Mouse (Mus musculus) megakaryocyte, embryonic 14.5 days (primary cell): ENCODE measurements around the gene Ppp4r2.

Experiments
- FLI1 ChIP-seq: IDR thresholded peaks from 2 replicates; pipeline ENCODE4 v1.6.1; 2012; ENCODE audit warnings: low read length, inconsistent platforms, mixed read lengths
- GATA1 ChIP-seq: IDR thresholded peaks from 3 replicates; pipeline ENCODE4 v1.6.1; 2012; ENCODE audit warnings: mixed read lengths, low read length, inconsistent platforms, borderline replicate concordance

DNA sequence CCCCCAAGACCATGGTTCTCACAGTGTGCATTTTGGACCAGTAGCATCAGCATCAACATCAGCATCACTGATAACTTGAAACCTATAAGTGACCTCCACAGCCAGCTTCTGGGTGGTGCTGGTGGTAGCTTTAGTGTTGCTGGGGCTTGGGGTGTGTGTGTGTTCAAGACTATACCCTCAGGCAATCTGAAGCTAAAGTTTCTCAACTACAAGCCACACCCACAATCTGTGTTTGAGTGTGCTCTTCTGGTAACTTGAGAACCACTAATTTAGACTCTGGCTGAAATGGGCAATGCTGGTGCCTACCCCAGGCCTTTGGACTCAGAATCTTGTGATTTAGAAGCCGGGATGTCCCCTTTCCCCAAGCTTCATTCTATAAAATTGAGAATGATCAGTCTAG is 10.1 kb upstream of the Ppp4r2 start:
- no peak for TF ChIP-seq GATA1
- TF ChIP-seq FLI1, result no peak
